Mouse (Mus musculus) Patski (cell line): ENCODE data around the gene Fads3. TPM values are rescaled to one million over a fixed set of nuclear protein-coding genes. Genes with fewer than 3 reads are reported as not detected.

Experiments used
- ATAC-seq: fragments of 100-300 bp; one replicate; pipeline ENCODE4 v1.8.0; 2021
- CTCF ChIA-PET: fragments of 350-600 bp; sonication (Branson Sonifier 250); formaldehyde crosslinking; loops from one replicate; lab custom pipeline; 2022; ENCODE audit warnings: inconsistent platforms; lab: Charles Lee
- POLR2A ChIA-PET: fragments of 350-600 bp; sonication (Branson Sonifier 250); formaldehyde crosslinking; loops from one replicate; lab custom pipeline; 2022; ENCODE audit warnings: antibody characterized with exemption, inconsistent platforms; lab: Charles Lee
- DNase-seq: peaks from one replicate; pipeline ENCODE4 v3.0.0-alpha.2; 2011; ENCODE audit warnings: low read depth, low spot score
- H3K27me3 ChIP-seq: fragments of 371-371 bp; one replicate; pipeline ENCODE4 v1.5.1; 2021
- CTCF ChIP-seq: fragments of 100-300 bp; IDR thresholded peaks from one replicate; pipeline ENCODE4 v1.5.1; 2021
- in situ Hi-C: fragments of 300-500 bp; cut with MboI; formaldehyde crosslinking; loops from 3 replicates; pipeline ENCODE4 v1.11.1; 2018; ENCODE audit warnings: low pct_unique_long_range_greater_than_20kb, mixed read lengths
- polyA plus RNA-seq: library from polyadenylated mRNA; unstranded; gene quantifications from one replicate; pipeline ENCODE4 v1.2.3, GENCODE M21; 2021

The Fads3 gene
- polyA plus RNA-seq, 1 experiment from 2014 or later = 227 TPM

GRCm38 (mm10) chr19:10061624-10062023 is 20.3 kb downstream of the Fads3 start:
- CTCF ChIA-PET = interaction anchor here (1.0 to 4.1 kb wide), 7 partner anchors 9 to 137 kb away, joined by 3 to 17 read pairs (median 6); partner anchors contain the start of gene Fads3
- in situ Hi-C loops = no loop called here
- POLR2A ChIA-PET = no interaction called here
- no peak for ATAC-seq
- DNase-seq = no peak
- no peaks in the 10 kb centered on the region for H3K27me3 ChIP-seq
- no peak for TF ChIP-seq CTCF

- ChIA-PET CTCF (no interaction called here), POLR2A (no interaction called here)
- H3K27me3 ChIP-seq = no peaks in the 10 kb centered on the region
- ATAC-seq (no peak), DNase-seq (no peak)
- no peak for TF ChIP-seq CTCF
- in situ Hi-C loops = no loop called here
These were observed 20.9 kb downstream of the Fads3 start for GRCm38 (mm10) chr19:10062292-10062691.

- ATAC-seq (no peak), DNase-seq (no peak)
- POLR2A ChIA-PET = no interaction called here
- H3K27me3 ChIP-seq = no peaks in the 10 kb centered on the region
- CTCF ChIA-PET = interaction anchor here (0.7 kb wide), 1 partner anchor 13 kb away, joined by 3 read pairs; no protein-coding TSS in a partner anchor
- no peak for TF ChIP-seq CTCF
- in situ Hi-C loops = no loop called here
These were observed 21.5 kb downstream of the Fads3 start for GRCm38 (mm10) chr19:10062862-10063261.

GRCm38 (mm10) chr19:10064173-10065012 is 23.0 kb downstream of the Fads3 start:
- ATAC-seq (peak; percentile 4), DNase-seq (no peak)
- TF ChIP-seq CTCF = no peak
- POLR2A ChIA-PET = interaction anchor here (0.6 to 1.0 kb wide), 2 partner anchors 42 to 135 kb away, joined by 4 read pairs; no protein-coding TSS in a partner anchor
- CTCF ChIA-PET = interaction anchor here (0.9 to 1.1 kb wide), 3 partner anchors 26 to 64 kb away, joined by 4 read pairs; no protein-coding TSS in a partner anchor
- in situ Hi-C loops = no loop called here
- no peaks in the 10 kb centered on the region for H3K27me3 ChIP-seq

GRCm38 (mm10) chr19:10065465-10066188 is 24.3 kb downstream of the Fads3 start:
- ChIA-PET CTCF (interaction anchor here (0.8 kb wide), 1 partner anchor 12 kb away, joined by 3 read pairs; no protein-coding TSS in a partner anchor), POLR2A (interaction anchor here (0.6 to 0.7 kb wide), 2 partner anchors 11 to 25 kb away, joined by 3 to 7 read pairs; no protein-coding TSS in a partner anchor)
- ATAC-seq (no peak), DNase-seq (no peak)
- H3K27me3 ChIP-seq = no peaks in the 10 kb centered on the region
- no peak for TF ChIP-seq CTCF
- in situ Hi-C loops = no loop called here

- in situ Hi-C loops = no loop called here
- no peak for ATAC-seq
- POLR2A ChIA-PET = no interaction called here
- TF ChIP-seq CTCF = no peak
- H3K27me3 ChIP-seq = no peaks in the 10 kb centered on the region
- DNase-seq = no peak
- CTCF ChIA-PET = interaction anchor here (0.8 kb wide), 1 partner anchor 12 kb away, joined by 3 read pairs; no protein-coding TSS in a partner anchor
These were observed 24.8 kb downstream of the Fads3 start for GRCm38 (mm10) chr19:10066189-10066500.

GRCm38 (mm10) chr19:10066502-10066901 is 25.1 kb downstream of the Fads3 start:
- POLR2A ChIA-PET = no interaction called here
- no peaks in the 10 kb centered on the region for H3K27me3 ChIP-seq
- CTCF ChIA-PET = interaction anchor here (0.8 kb wide), 1 partner anchor 11 kb away, joined by 3 read pairs; no protein-coding TSS in a partner anchor
- no peak for ATAC-seq
- DNase-seq = no peak
- in situ Hi-C loops = no loop called here
- TF ChIP-seq CTCF = no peak

- POLR2A ChIA-PET = no interaction called here
- TF ChIP-seq CTCF = no peak
- no peak for DNase-seq
- no peak for ATAC-seq
- in situ Hi-C loops = no loop called here
- H3K27me3 ChIP-seq = no peaks in the 10 kb centered on the region
- CTCF ChIA-PET = no interaction called here
These were observed 26.3 kb downstream of the Fads3 start for GRCm38 (mm10) chr19:10067701-10068100.

GRCm38 (mm10) chr19:10070186-10070980 is 29.0 kb downstream of the Fads3 start:
- no peak for ATAC-seq
- CTCF ChIA-PET = interaction anchor here (1.6 kb wide), 2 partner anchors 9 to 11 kb away, joined by 3 to 6 read pairs; no protein-coding TSS in a partner anchor
- TF ChIP-seq CTCF = no peak
- POLR2A ChIA-PET = interaction anchor here (0.7 kb wide), 1 partner anchor 25 kb away, joined by 6 read pairs; no protein-coding TSS in a partner anchor
- no peak for DNase-seq
- in situ Hi-C loops = no loop called here
- no peaks in the 10 kb centered on the region for H3K27me3 ChIP-seq

GRCm38 (mm10) chr19:10071166-10071565 is 29.8 kb downstream of the Fads3 start:
- no peak for TF ChIP-seq CTCF
- ChIA-PET CTCF (interaction anchor here (1.6 kb wide), 1 partner anchor 10 kb away, joined by 6 read pairs; no protein-coding TSS in a partner anchor), POLR2A (no interaction called here)
- H3K27me3 ChIP-seq = no peaks in the 10 kb centered on the region
- in situ Hi-C loops = no loop called here
- no peak for DNase-seq
- no peak for ATAC-seq
